Mouse (Mus musculus): ENCODE data around the gene Chst2. TPM values are rescaled to one million over a fixed set of nuclear protein-coding genes. Genes with fewer than 3 reads are reported as not detected.

Gene Chst2
- 10 to 100 TPM; 77.3 to 83.3 TPM for total RNA-seq (2021)

GRCm38 (mm10) chr9:95406571-95407561, at the start of gene Chst2:
Gene Chst2 (minus strand): TSS chr9:95406722.
- intact Hi-C loops (cut with DNase I): loop anchor here (2.0 to 10.0 kb wide), 6 partner anchors 85 to 668 kb away; no protein-coding TSS in a partner anchor
- peak; percentile 89 to 93 for DNase-seq (ENCODE audit: low spot score in 2 of 2)

GRCm38 (mm10) chr9:95451931-95452330, 45.4 kb upstream of the Chst2 start:
- no peak for DNase-seq (ENCODE audit: low spot score in 2 of 2)
- intact Hi-C loops (cut with DNase I): no loop called here

- no peak for DNase-seq (ENCODE audit: low spot score in 2 of 2)
- intact Hi-C loops (cut with DNase I): no loop called here
Observed at GRCm38 (mm10) chr9:95450586-95450985, 44.1 kb upstream of the Chst2 start.

GRCm38 (mm10) chr9:95442321-95442731, 35.8 kb upstream of the Chst2 start:
- intact Hi-C loops (cut with DNase I): no loop called here
- peak; percentile 34 to 55 for DNase-seq (ENCODE audit: low spot score in 2 of 2)

- DNase-seq (ENCODE audit: low spot score in 2 of 2): no peak
Observed at GRCm38 (mm10) chr9:95437883-95438282, 31.4 kb upstream of the Chst2 start.

GRCm38 (mm10) chr9:95436294-95436613, 29.7 kb upstream of the Chst2 start:
- intact Hi-C loops (cut with DNase I): no loop called here

More at GRCm38 (mm10) chr9:95437883-95438282, 31.4 kb upstream of the Chst2 start:
- intact Hi-C loops (cut with DNase I): no loop called here

GRCm38 (mm10) chr9:95435506-95436293, 29.2 kb upstream of the Chst2 start:
- DNase-seq (ENCODE audit: low spot score in 2 of 2): no peak
- intact Hi-C loops (cut with DNase I): no loop called here

More at GRCm38 (mm10) chr9:95436294-95436613, 29.7 kb upstream of the Chst2 start:
- DNase-seq (ENCODE audit: low spot score in 2 of 2): no peak

- DNase-seq (ENCODE audit: low spot score in 2 of 2): no peak
- intact Hi-C loops (cut with DNase I): no loop called here
Observed at GRCm38 (mm10) chr9:95428277-95428676, 21.8 kb upstream of the Chst2 start.

- intact Hi-C loops (cut with DNase I): no loop called here
- DNase-seq (ENCODE audit: low spot score in 2 of 2): no peak
Observed at GRCm38 (mm10) chr9:95413911-95414310, 7.4 kb upstream of the Chst2 start.

GRCm38 (mm10) chr9:95412047-95412446, 5.5 kb upstream of the Chst2 start:
- intact Hi-C loops (cut with DNase I): no loop called here
- no peak for DNase-seq (ENCODE audit: low spot score in 2 of 2)

GRCm38 (mm10) chr9:95407586-95408220, 1.2 kb upstream of the Chst2 start:
- intact Hi-C loops (cut with DNase I): loop anchor here (2.0 to 10.0 kb wide), 6 partner anchors 85 to 669 kb away; no protein-coding TSS in a partner anchor
- DNase-seq (ENCODE audit: low spot score in 2 of 2): no peak

- DNase-seq (ENCODE audit: low spot score in 2 of 2): peak; percentile 60
Observed at GRCm38 (mm10) chr9:95405946-95406570, 464 bp downstream of the Chst2 start.

GRCm38 (mm10) chr9:95405511-95405945, 994 bp downstream of the Chst2 start:
- intact Hi-C loops (cut with DNase I): loop anchor here (5.0 to 10.0 kb wide), 5 partner anchors 83 to 571 kb away; no protein-coding TSS in a partner anchor
- DNase-seq (ENCODE audit: low spot score in 2 of 2): peak; percentile 84 to 86

More at GRCm38 (mm10) chr9:95405946-95406570, 464 bp downstream of the Chst2 start:
- intact Hi-C loops (cut with DNase I): loop anchor here (2.0 to 10.0 kb wide), 6 partner anchors 84 to 667 kb away; no protein-coding TSS in a partner anchor

- peak; percentile 6 to 21 for DNase-seq (ENCODE audit: low spot score in 2 of 2)
Observed at GRCm38 (mm10) chr9:95404811-95405465, 1.6 kb downstream of the Chst2 start.

GRCm38 (mm10) chr9:95401686-95402085, 4.8 kb downstream of the Chst2 start:
- intact Hi-C loops (cut with DNase I): loop anchor here (10.0 kb wide), 3 partner anchors 327 to 567 kb away; no protein-coding TSS in a partner anchor
- DNase-seq (ENCODE audit: low spot score in 2 of 2): no peak

More at GRCm38 (mm10) chr9:95404811-95405465, 1.6 kb downstream of the Chst2 start:
- intact Hi-C loops (cut with DNase I): loop anchor here (5.0 to 10.0 kb wide), 5 partner anchors 83 to 570 kb away; no protein-coding TSS in a partner anchor

- DNase-seq (ENCODE audit: low spot score in 2 of 2): no peak
Observed at GRCm38 (mm10) chr9:95392011-95392410, 14.5 kb downstream of the Chst2 start.

GRCm38 (mm10) chr9:95389956-95390355, 16.6 kb downstream of the Chst2 start:
- DNase-seq (ENCODE audit: low spot score in 2 of 2): no peak
- intact Hi-C loops (cut with DNase I): no loop called here

More at GRCm38 (mm10) chr9:95392011-95392410, 14.5 kb downstream of the Chst2 start:
- intact Hi-C loops (cut with DNase I): no loop called here

- intact Hi-C loops (cut with DNase I): no loop called here
- DNase-seq (ENCODE audit: low spot score in 2 of 2): no peak
Observed at GRCm38 (mm10) chr9:95387881-95388380, 18.6 kb downstream of the Chst2 start.
